Mouse (Mus musculus): ENCODE data around the gene Agpat4.

DNA sequence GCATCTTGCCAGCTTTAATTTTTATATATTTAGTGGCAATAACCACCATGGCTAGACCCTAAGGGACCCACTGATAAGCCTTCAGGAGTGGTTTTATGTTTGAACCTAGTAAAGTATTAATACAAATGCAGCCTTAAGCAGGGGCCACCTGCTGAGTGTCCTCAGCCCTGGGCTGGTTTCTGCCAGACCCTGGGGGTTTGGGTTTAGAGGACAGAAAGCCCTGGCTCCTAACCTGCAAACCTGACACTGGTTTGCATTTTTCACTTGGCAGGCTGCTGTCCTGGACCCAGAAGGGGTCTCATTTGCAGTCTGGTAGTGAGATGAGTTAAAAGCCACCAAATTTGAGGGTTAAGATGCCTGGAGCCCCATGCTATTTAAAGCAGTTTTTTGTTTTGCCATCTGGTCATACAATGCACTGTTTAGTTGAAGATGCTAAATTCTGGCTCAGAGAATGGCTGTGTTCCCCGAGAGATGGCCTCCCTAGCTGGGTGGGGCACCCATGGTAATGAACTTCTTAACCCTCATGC, 88.6 kb downstream of the Agpat4 start:
- TF ChIP-seq CTCF (IDR thresholded peaks at IDR 0.05; ENCODE audit: low read depth) (no peak), EP300 (IDR thresholded peaks at IDR 0.05; ENCODE audit: low read depth) (no peak)

Data from heart, postnatal 0 days (tissue).